Mouse (Mus musculus) liver, embryonic 14.5 days (tissue): ENCODE measurements at regions not wholly inside any gene's neighbourhood (a gene's known extent, or its start where the extent isn't known, plus 50 kb on each side); places are given as distances from the start of the nearest gene placed in this dataset.

Experiments
- CTCF ChIP-seq: IDR thresholded peaks from 2 replicates; pipeline ENCODE4 v1.5.1; 2016; ENCODE audit warnings: antibody characterized with exemption, low read depth, control low read depth
- EP300 ChIP-seq: IDR thresholded peaks from 2 replicates; pipeline ENCODE4 v1.6.1; 2016; ENCODE audit warnings: antibody characterized with exemption, low read depth

GRCm38 (mm10) chr10:56469895-56470294 is 92.8 kb downstream of the Gja1 start:
- TF ChIP-seq CTCF (no peak), EP300 (no peak)
